Mouse (Mus musculus) CH12F3 (cell line): ENCODE measurements around the gene Usp5.
"Not testable (repeated sequence)": the region's sequence is repeated elsewhere in the genome, so short reads cannot be mapped to it uniquely, and the experiment has no call there.

Experiments used
- in situ Hi-C: fragments of 300-500 bp; cut with MboI; formaldehyde crosslinking; loops from 2 replicates; pipeline ENCODE4 v1.14.3; 2020; ENCODE audit warnings: low sequenced_read_pairs

Gene Usp5

GRCm38 (mm10) chr6:124811701-124812560 is 17.4 kb downstream of the Usp5 start:
- in situ Hi-C loops: no loop called here

- in situ Hi-C loops: no loop called here
These were observed 17.9 kb downstream of the Usp5 start for GRCm38 (mm10) chr6:124811403-124811665.

GRCm38 (mm10) chr6:124810566-124811402 is 18.5 kb downstream of the Usp5 start:
- in situ Hi-C loops: not testable (repeated sequence)

GRCm38 (mm10) chr6:124809775-124810538 is 19.3 kb downstream of the Usp5 start:
- in situ Hi-C loops: no loop called here

- in situ Hi-C loops: no loop called here
These were observed 20.1 kb downstream of the Usp5 start for GRCm38 (mm10) chr6:124809052-124809774.

GRCm38 (mm10) chr6:124808358-124809012 is 20.8 kb downstream of the Usp5 start, which contains the start of gene Spsb2:
TSS of gene Spsb2 (plus strand) at chr6:124808661.
- in situ Hi-C loops: no loop called here

- in situ Hi-C loops: no loop called here
These were observed 21.3 kb downstream of the Usp5 start for GRCm38 (mm10) chr6:124807986-124808357.

GRCm38 (mm10) chr6:124807366-124807765 is 21.9 kb downstream of the Usp5 start:
- in situ Hi-C loops: no loop called here

- in situ Hi-C loops: no loop called here
These were observed 22.7 kb downstream of the Usp5 start for GRCm38 (mm10) chr6:124806446-124807140.

- in situ Hi-C loops: no loop called here
These were observed 23.7 kb downstream of the Usp5 start for GRCm38 (mm10) chr6:124805341-124806321.

GRCm38 (mm10) chr6:124804341-124804740 is 24.9 kb downstream of the Usp5 start:
- in situ Hi-C loops: no loop called here

- in situ Hi-C loops: not testable (repeated sequence)
These were observed 25.6 kb downstream of the Usp5 start for GRCm38 (mm10) chr6:124803691-124804090.

GRCm38 (mm10) chr6:124803061-124803460 is 26.2 kb downstream of the Usp5 start:
- in situ Hi-C loops: no loop called here

- in situ Hi-C loops: not testable (repeated sequence)
These were observed 26.9 kb downstream of the Usp5 start for GRCm38 (mm10) chr6:124802400-124802799.

GRCm38 (mm10) chr6:124796200-124796599 is 33.1 kb downstream of the Usp5 start:
- in situ Hi-C loops: no loop called here

GRCm38 (mm10) chr6:124795781-124796180 is 33.5 kb downstream of the Usp5 start:
- in situ Hi-C loops: no loop called here

- in situ Hi-C loops: no loop called here
These were observed 37.4 kb downstream of the Usp5 start for GRCm38 (mm10) chr6:124791911-124792310.

- in situ Hi-C loops: no loop called here
These were observed 39.2 kb downstream of the Usp5 start for GRCm38 (mm10) chr6:124790121-124790520.
